In the genomic region with DNA sequence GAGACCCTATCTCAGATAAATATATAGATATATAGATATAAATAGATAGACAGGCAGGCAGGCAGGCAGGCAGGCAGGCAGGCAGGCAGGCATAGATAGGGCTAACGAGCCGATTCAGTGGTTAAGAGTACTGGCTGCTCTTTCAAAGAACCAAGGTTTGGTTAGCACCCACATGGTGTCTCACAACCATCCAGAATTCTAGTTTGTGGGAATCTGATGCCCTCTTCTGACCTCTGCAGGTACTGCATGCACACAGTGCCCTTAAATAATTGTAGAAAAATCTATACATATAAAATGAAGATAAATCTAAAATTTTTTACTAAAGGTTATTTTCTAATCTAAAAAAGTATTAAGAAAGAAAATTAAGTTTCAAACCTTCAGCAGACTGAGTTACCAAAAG, we compare ENCODE assay signal across 8 mouse cellular contexts. TPM values are rescaled to one million over a fixed set of nuclear protein-coding genes. Genes with fewer than 3 reads are reported as not detected.
A peak's percentile ranks its signal among the peaks of the same experiment; 100 is the strongest.
DNase-seq lines count a peak whose midpoint lies in the region; ATAC-seq and TF ChIP-seq lines count a peak whose summit lies in the region.
"Had no signal": no experiment of that assay in that cellular context is flagged by ENCODE, and none has a peak within 500 bp of the region (broad histone marks: within the 10 kb centered on the region; RNA-seq: fewer than 3 reads in every experiment).

No protein-coding gene starts in this region.

- no peak overlapping the region for H3K4me3 ChIP-seq in kidney, embryonic 16.5 days (ENCODE audit: low read length)
- no peak overlapping the region for H3K4me3 ChIP-seq in ES-E14 (ENCODE audit: insufficient read depth in 1 of 2, low read depth in 1 of 2, low read length in 2 of 2, poor library complexity in 1 of 2, severe bottlenecking in 1 of 2)
- H3K4me3 ChIP-seq: embryonic facial prominence, embryonic 15.5 days had no signal

- H3K27me3 ChIP-seq in kidney, embryonic 16.5 days (ENCODE audit: insufficient read depth, low read length), result no peaks in the 10 kb centered on the region
- H3K27me3 ChIP-seq: embryonic facial prominence, embryonic 15.5 days had no signal

- no peaks in the 10 kb centered on the region for H3K9me3 ChIP-seq in kidney, embryonic 16.5 days (ENCODE audit: low read length)
- no peaks in the 10 kb centered on the region for H3K9me3 ChIP-seq in ES-E14 (ENCODE audit: control insufficient read depth, insufficient read depth, low read depth, low read length)
- H3K9me3 ChIP-seq: embryonic facial prominence, embryonic 15.5 days had no signal

- no peak for ATAC-seq in kidney, embryonic 16.5 days (ENCODE audit: low FRiP score, low TSS enrichment)
- ATAC-seq in granulocyte monocyte progenitor cell, adult 5-6 weeks (replicated peaks; ENCODE audit: poor library complexity, severe bottlenecking), result peak; percentile 46; the same call in 1 of the 2 replicates

- in situ Hi-C loops in ES-E14 (cut with MboI; ENCODE audit: low sequenced_read_pairs in 2 of 2, unreplicated experiment in 2 of 2), result loop anchor here in 1 of 2 experiments (10.0 kb wide), 1 partner anchor 174 kb away; no protein-coding TSS in a partner anchor

- H3K4me2 ChIP-seq in kidney, embryonic 16.5 days (replicated peaks; ENCODE audit: low read depth, low read length), result no peak overlapping the region
- H3K4me2 ChIP-seq: embryonic facial prominence, embryonic 15.5 days had no signal

- WGBS in kidney, embryonic 16.5 days, result 77% methylated on average over 2 of the region's 2 CpGs

- no peak overlapping the region for H3K9ac ChIP-seq in kidney, embryonic 16.5 days (replicated peaks; ENCODE audit: low read length)
- no peak overlapping the region for H3K9ac ChIP-seq in ES-E14 (ENCODE audit: insufficient read depth, low read depth, low read length, poor library complexity, severe bottlenecking)
- H3K9ac ChIP-seq: embryonic facial prominence, embryonic 15.5 days had no signal

- peaks cover 35% of the 10 kb centered on the region for H3K36me3 ChIP-seq in kidney, embryonic 16.5 days (ENCODE audit: insufficient read depth, low read length)
- peaks cover 2% of the 10 kb centered on the region; the same call in 1 of the 2 replicates for H3K36me3 ChIP-seq in ES-E14 (ENCODE audit: control insufficient read depth, insufficient read depth, low read length, poor library complexity, severe bottlenecking)

- DNase-seq in kidney, postnatal 14 days, result peak; percentile 30
- DNase-seq in CD4-positive helper T cell, adult 2 months (ENCODE audit: low read depth, low spot score), result peak; percentile 40
- no peak for DNase-seq in ES-E14 (ENCODE audit: low read depth, low spot score)
- DNase-seq in gastrocnemius, postnatal 4 days (ENCODE audit: low spot score in 2 of 2), result no peak
- no peak for DNase-seq in left cerebral cortex, adult 11 months (ENCODE audit: low spot score)

- H3K4me1 ChIP-seq in kidney, embryonic 16.5 days (ENCODE audit: insufficient read depth, low read length), result no peaks in the 10 kb centered on the region
- H3K4me1 ChIP-seq in ES-E14 (ENCODE audit: control insufficient read depth in 2 of 2, insufficient read depth in 2 of 2, low read length in 2 of 2, poor library complexity in 1 of 2), result peaks cover 0 to 5% of the 10 kb centered on the region in 2 experiments; a peak in 1 of 4 replicates
- H3K4me1 ChIP-seq: embryonic facial prominence, embryonic 15.5 days had no signal

- H3K27ac ChIP-seq in kidney, embryonic 16.5 days (ENCODE audit: low read length), result no peak overlapping the region
- H3K27ac ChIP-seq in ES-E14 (ENCODE audit: insufficient read depth, low read depth, low read length, poor library complexity, severe bottlenecking), result no peak overlapping the region
- H3K27ac ChIP-seq: embryonic facial prominence, embryonic 15.5 days had no signal

TF ChIP-seq in ES-E14, 5 proteins besides CTCF, POLR2A, EP300 and RAD21:
- TF ChIP-seq MAFK (IDR thresholded peaks at IDR 0.05; ENCODE audit: insufficient read depth, low read depth, low read length) (no peak), ZC3H11A (IDR thresholded peaks at IDR 0.05; ENCODE audit: borderline replicate concordance, low read depth, low read length) (0 out of 2 replicates have a peak, but pooled peaks have one; percentile 47), ZNF384 (IDR thresholded peaks at IDR 0.05; ENCODE audit: low read depth, low read length) (no peak), HCFC1 (IDR thresholded peaks at IDR 0.05; ENCODE audit: borderline replicate concordance, insufficient read depth, low read length) (no peak)

RNA-seq across cellular contexts. Expression of a gene that starts 45.7 kb away (rescaled TPM):
- 30.2 and 33.1 TPM in 2 replicates for polyA plus RNA-seq in kidney, embryonic 16.5 days (2015; fragmentation: Nextera tagmentation; extraction: Ambion mirVana)
- 23.0 and 24.3 TPM in 2 replicates for total RNA-seq in ES-E14 (2012; rRNA removed)
- total RNA-seq in granulocyte monocyte progenitor cell, adult 5-6 weeks (2014; fragmentation: Nextera tagmentation), result 23.1 and 39.0 TPM in 2 replicates
- 21.7 and 23.9 TPM in 2 replicates for total RNA-seq in granulocyte monocyte progenitor cell, adult 5-6 weeks (2017)
- total RNA-seq in gastrocnemius, postnatal 4 days (2021), result 10 to 100 TPM; 31.5 to 31.9 TPM

Comparison
In these comparisons a context has a peak if more than half of its experiments do, and no peak if none do; other contexts are left out.
1. DNase-seq: peak in kidney, postnatal 14 days (single experiment) and CD4-positive helper T cell, adult 2 months (single experiment); none in ES-E14 (single experiment), gastrocnemius, postnatal 4 days (0 of 2) and left cerebral cortex, adult 11 months (single experiment).